Mouse (Mus musculus) embryonic facial prominence, embryonic 11.5 days (tissue): Measurements from ENCODE around the gene Myo19. TPM values are rescaled to one million over a fixed set of nuclear protein-coding genes. Genes with fewer than 3 reads are reported as not detected.
"Not testable (repeated sequence)": the region's sequence is repeated elsewhere in the genome, so short reads cannot be mapped to it uniquely, and the experiment has no call there.

ENCODE experiments used
- ATAC-seq: fragments of 200-750 bp; cut with Nextera tagmentation; replicated peaks from 2 replicates; pipeline ENCODE4 v1.8.0; 2017; ENCODE audit warnings: low read depth; ENCODE audit not compliant: insufficient number of reproducible peaks, low FRiP score, low TSS enrichment
- DNase-seq: peaks from one replicate; pipeline ENCODE4 v3.0.0-alpha.2; 2015; ENCODE audit warnings: low spot score
- H3K27ac ChIP-seq: fragments of 300-500 bp; sonication (generic); replicated peaks from 2 replicates; pipeline ENCODE4 v1.5.1; 2014; ENCODE audit warnings: mild to moderate bottlenecking, low read depth, low read length, control low read depth
- H3K27me3 ChIP-seq: fragments of 300-500 bp; sonication (generic); 2 replicates; pipeline ENCODE4 v1.6.1; 2014; ENCODE audit warnings: mild to moderate bottlenecking, low read length, moderate library complexity, mixed read lengths; ENCODE audit not compliant: control insufficient read depth, insufficient read depth
- H3K36me3 ChIP-seq: fragments of 300-500 bp; sonication (generic); replicated peaks from 2 replicates; pipeline ENCODE4 v1.6.1; 2014; ENCODE audit warnings: low read depth, mild to moderate bottlenecking, low read length, moderate library complexity, mixed read lengths; ENCODE audit not compliant: control insufficient read depth, insufficient read depth
- H3K4me1 ChIP-seq: fragments of 300-500 bp; sonication (generic); 2 replicates; pipeline ENCODE4 v1.6.1; 2014; ENCODE audit warnings: low read length, mixed read lengths; ENCODE audit not compliant: control insufficient read depth, insufficient read depth
- H3K4me2 ChIP-seq: fragments of 300-500 bp; sonication (generic); 2 replicates; pipeline ENCODE4 v1.6.1; 2014; ENCODE audit warnings: low read depth, mild to moderate bottlenecking, control low read depth, low read length, moderate library complexity
- H3K4me3 ChIP-seq: fragments of 300-500 bp; sonication (generic); 2 replicates; pipeline ENCODE4 v1.5.1; 2014; ENCODE audit warnings: low read depth, low read length, control low read depth
- H3K9ac ChIP-seq: fragments of 300-500 bp; sonication (generic); replicated peaks from 2 replicates; pipeline ENCODE4 v1.6.1; 2014; ENCODE audit warnings: mild to moderate bottlenecking, control low read depth, low read length
- H3K9me3 ChIP-seq: fragments of 300-500 bp; sonication (generic); replicated peaks from 2 replicates; pipeline ENCODE4 v1.6.1; 2016; ENCODE audit warnings: mild to moderate bottlenecking, low read length, inconsistent platforms, mixed read lengths; ENCODE audit not compliant: control insufficient read depth
- WGBS: fragments of 180-500 bp; shearing (Covaris S2); extraction: QIAGEN DNeasy Blood & Tissue Kit; methylation state at CpG from one replicate; pipeline ENCODE4 v1.1.7; 2014; 5-methylcytosine and 5-hydroxymethylcytosine counted together
- polyA plus RNA-seq: library from polyadenylated mRNA; unstranded; fragments of >200 nt; fragmentation: Nextera tagmentation; extraction: Ambion mirVana; gene quantifications from 2 replicates; pipeline ENCODE4 v1.2.1, GENCODE M21; 2014

Gene Myo19
- polyA plus RNA-seq, 1 experiment from 2014 or later, result 8.1 TPM

DNA sequence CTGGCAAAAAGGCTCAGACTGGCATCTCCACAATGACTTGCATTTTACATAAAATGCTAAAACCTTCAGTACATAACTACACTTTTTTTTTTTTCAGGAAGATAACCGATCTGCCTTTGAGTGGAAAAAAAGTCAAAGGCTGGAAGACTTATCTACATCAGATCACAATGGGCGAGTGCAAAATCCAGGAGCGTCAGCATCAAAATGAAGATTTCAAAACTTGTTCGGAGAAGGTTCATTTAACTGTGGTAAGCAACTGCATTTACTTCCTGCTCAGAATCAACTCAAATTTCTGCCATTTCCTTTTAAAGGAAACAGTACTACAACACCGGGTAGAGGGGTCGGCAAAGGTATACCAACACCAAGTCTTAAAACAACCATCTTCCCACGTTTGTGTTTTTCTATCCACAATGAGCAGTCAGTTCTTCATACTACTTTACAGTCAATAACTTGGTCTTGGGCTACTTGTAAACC lies 11.1 kb upstream of the Myo19 start:
- WGBS, result 17% methylated on average over 7 of the region's 7 CpGs
- DNase-seq (no peak), ATAC-seq (no peak)
- Histone ChIP-seq H3K4me2 (peak overlapping the region; percentile 84), H3K9ac (peak overlapping the region; percentile 92), H3K27me3 (no peaks in the 10 kb centered on the region), H3K27ac (no peak overlapping the region), H3K9me3 (no peaks in the 10 kb centered on the region), H3K4me1 (no peaks in the 10 kb centered on the region), H3K4me3 (peak overlapping the region; percentile 81), H3K36me3 (no peaks in the 10 kb centered on the region)

- Histone ChIP-seq H3K9ac (peak overlapping the region; percentile 92), H3K4me1 (no peaks in the 10 kb centered on the region), H3K27ac (peak overlapping the region; percentile 91), H3K36me3 (no peaks in the 10 kb centered on the region), H3K4me3 (peak overlapping the region; percentile 81), H3K9me3 (no peaks in the 10 kb centered on the region), H3K4me2 (peak overlapping the region; percentile 84), H3K27me3 (no peaks in the 10 kb centered on the region)
- DNase-seq (peak; percentile 97), ATAC-seq (peak; percentile 81)
- under 1% methylated on average over 47 of the region's 61 CpGs for WGBS
Observed at GRCm38 (mm10) chr11:84869537-84870232, 10.3 kb upstream of the Myo19 start.

DNA sequence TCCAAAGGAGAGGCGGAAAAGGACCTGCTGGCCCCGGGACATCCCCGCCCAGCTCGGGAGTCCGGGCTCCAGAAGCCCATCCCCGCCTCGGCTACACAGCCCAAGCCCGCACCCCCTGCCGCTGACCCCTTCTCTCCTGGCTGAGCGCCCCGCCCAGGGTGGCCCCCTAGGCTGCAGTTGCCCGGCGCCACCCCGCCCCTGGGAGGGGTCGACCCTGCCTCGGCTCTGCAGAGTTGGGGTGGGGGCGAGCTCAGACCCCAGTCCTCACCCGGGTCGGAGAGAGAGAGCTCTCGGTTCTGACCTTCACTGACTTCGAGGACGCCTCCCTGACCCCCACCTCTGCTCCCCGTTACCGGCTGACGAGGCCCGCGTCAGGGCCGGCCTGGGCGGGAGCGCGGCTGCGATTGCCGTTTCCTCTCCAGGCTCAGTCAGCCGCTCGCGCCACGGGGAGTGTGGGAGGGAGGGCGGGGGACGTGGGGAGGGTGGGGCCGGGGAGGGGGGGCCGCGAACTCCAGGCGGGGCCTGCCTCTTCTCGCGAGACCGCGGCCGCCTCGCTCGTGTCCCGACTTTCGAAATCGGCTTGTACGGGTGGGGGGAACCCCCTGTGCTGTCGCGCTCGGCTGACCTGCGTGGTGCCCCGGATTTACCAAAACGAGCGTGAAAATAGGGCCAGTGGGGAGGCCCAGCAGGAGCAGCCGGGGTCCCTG lies 9.5 kb upstream of the Myo19 start, which contains the start of gene Ggnbp2:
Gene Ggnbp2 (minus strand): TSS at position 481 of the 707 bp plus-strand sequence.
- DNase-seq, result peak; percentile 89
- Histone ChIP-seq H3K4me1 (no peaks in the 10 kb centered on the region), H3K9me3 (no peaks in the 10 kb centered on the region), H3K4me3 (peak within 1 kb of the TSS; percentile 81), H3K36me3 (no peaks in the 10 kb centered on the region), H3K27ac (peak within 1 kb of the TSS; percentile 96), H3K9ac (peak within 1 kb of the TSS; percentile 93), H3K27me3 (no peaks in the 10 kb centered on the region), H3K4me2 (peak within 1 kb of the TSS; percentile 84)
- ATAC-seq, result peak; percentile 91
- under 1% methylated on average over 43 of the region's 62 CpGs for WGBS

DNA sequence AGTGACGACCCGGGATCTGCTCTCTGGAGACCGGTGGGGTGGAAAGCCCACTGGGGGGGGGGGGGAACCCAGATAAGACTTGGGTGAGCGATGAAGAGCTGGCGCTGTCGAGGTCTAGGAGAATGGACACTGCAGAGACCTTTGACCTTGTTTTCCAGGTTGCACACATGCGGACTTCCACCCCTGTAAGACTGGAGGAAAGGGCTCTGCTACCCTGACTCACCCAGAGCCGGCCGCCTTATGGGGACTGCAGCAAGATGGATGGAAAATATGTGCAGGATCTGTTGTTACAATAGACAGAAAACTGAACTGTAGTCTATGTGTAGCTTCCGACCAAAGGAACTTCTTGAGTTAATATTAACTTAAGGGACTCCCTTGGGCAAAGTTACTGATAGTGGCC lies 8.9 kb upstream of the Myo19 start:
- Histone ChIP-seq H3K9me3 (no peaks in the 10 kb centered on the region), H3K36me3 (no peaks in the 10 kb centered on the region), H3K4me1 (no peaks in the 10 kb centered on the region), H3K9ac (peak overlapping the region; percentile 93), H3K27ac (peak overlapping the region; percentile 96), H3K4me3 (peak overlapping the region; percentile 81), H3K27me3 (no peaks in the 10 kb centered on the region), H3K4me2 (peak overlapping the region; percentile 66)
- DNase-seq (peak; percentile 53), ATAC-seq (peak; percentile 41)
- under 1% methylated on average over 10 of the region's 10 CpGs for WGBS

GRCm38 (mm10) chr11:84871548-84872069 lies 8.3 kb upstream of the Myo19 start:
- no peaks in the 10 kb centered on the region for H3K4me1 ChIP-seq
- peak overlapping the region; percentile 66 for H3K4me2 ChIP-seq
- peak overlapping the region; percentile 93 for H3K9ac ChIP-seq
- WGBS, result 79% methylated on average over 4 of the region's 4 CpGs
- H3K27ac ChIP-seq, result no peak overlapping the region
- no peak for ATAC-seq
- no peaks in the 10 kb centered on the region for H3K36me3 ChIP-seq
- peak overlapping the region; percentile 81 for H3K4me3 ChIP-seq
- no peak for DNase-seq
- H3K27me3 ChIP-seq, result no peaks in the 10 kb centered on the region
- no peaks in the 10 kb centered on the region for H3K9me3 ChIP-seq

DNA sequence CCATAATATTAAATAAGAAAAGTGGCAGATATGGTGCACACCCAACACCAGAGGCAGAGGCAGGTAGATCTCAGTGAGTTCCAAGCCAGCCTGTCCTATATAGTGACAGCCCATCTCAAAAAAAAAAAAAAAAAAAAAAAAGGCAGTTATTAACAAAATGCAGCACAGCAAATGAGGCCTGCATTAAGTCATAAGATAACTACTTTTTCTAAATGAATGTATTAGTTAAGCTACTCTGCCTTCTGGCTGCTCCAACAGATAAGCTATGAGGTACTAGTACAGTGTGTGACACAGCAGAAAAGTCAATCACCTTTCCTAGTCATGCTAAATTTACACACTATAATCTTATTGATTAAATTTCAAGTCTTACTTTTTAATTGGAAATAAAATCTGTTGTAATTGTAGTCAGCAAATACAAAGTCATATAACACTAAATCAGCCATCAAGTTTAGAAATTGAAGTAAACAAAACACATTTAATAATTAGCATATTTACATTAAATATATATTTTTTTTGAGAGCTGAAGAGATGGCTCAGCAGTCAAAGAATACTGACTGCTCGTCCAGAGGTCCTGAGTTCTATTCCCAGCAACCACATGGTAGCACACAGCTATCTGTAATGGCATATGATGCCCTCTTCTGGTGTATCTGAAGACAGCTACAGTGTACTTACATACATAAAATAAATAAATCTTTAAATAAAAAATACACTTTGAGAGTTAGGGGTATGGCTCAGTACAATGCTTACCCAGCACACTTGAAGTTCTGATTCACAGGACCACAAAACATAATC lies 6.7 kb upstream of the Myo19 start:
- DNase-seq (no peak), ATAC-seq (no peak)
- no peaks in the 10 kb centered on the region for H3K4me1 ChIP-seq
- H3K9ac ChIP-seq, result no peak overlapping the region
- H3K27ac ChIP-seq, result no peak overlapping the region
- 66% methylated on average over 1 of the region's 1 CpGs for WGBS
- H3K36me3 ChIP-seq, result no peaks in the 10 kb centered on the region
- H3K4me2 ChIP-seq, result no peak overlapping the region
- no peak overlapping the region for H3K4me3 ChIP-seq
- H3K9me3 ChIP-seq, result no peaks in the 10 kb centered on the region
- no peaks in the 10 kb centered on the region for H3K27me3 ChIP-seq

GRCm38 (mm10) chr11:84876020-84876419 lies 3.9 kb upstream of the Myo19 start:
- not testable (repeated sequence) for H3K4me3 ChIP-seq, H3K27ac ChIP-seq, H3K4me1 ChIP-seq, H3K36me3 ChIP-seq, ATAC-seq, H3K27me3 ChIP-seq, DNase-seq, H3K9ac ChIP-seq, H3K9me3 ChIP-seq, H3K4me2 ChIP-seq
- no CpG with 5 or more reads among the region's 1 CpGs for WGBS
